ENCODE assay signal across 8 mouse cellular contexts in the genomic region with DNA sequence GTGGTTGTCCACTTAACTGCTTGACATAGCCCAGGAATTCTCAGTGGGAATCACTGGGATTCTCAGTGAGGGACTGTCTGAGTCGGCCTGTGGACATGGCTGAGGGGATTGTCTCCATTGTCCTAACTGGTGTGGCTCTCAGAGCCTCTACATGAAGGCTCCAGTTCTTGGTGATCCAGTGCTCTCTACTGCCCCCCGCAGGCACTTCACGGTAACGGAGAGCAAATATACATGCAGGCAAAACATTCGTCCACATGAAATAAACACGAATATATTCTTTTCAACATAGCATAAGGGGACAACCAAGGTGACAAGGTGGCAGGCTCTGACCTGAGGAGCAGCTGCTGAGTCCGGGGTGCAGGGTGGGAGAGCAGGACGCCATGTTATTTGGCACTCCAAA. TPM values are rescaled to one million over a fixed set of nuclear protein-coding genes. Genes with fewer than 3 reads are reported as not detected.
DNase-seq lines count a peak whose midpoint lies in the region; ATAC-seq and TF ChIP-seq lines count a peak whose summit lies in the region.

No protein-coding gene starts in this region.

- H3K36me3 ChIP-seq in heart, adult 2 months (ENCODE audit: control insufficient read depth, insufficient read depth, low read length): no peaks in the 10 kb centered on the region
- H3K36me3 ChIP-seq in heart, embryonic 12.5 days: no peaks in the 10 kb centered on the region
- no peaks in the 10 kb centered on the region for H3K36me3 ChIP-seq in G1E (replicated peaks)

- no peak for TF ChIP-seq POLR2A in heart, adult 2 months (IDR thresholded peaks at IDR 0.05; ENCODE audit: insufficient read depth, low read depth, low read length)
- TF ChIP-seq POLR2A in lung, adult 2 months (IDR thresholded peaks at IDR 0.05; ENCODE audit: borderline replicate concordance, extremely low read depth, low read depth, low read length): no peak

- H3K4me3 ChIP-seq in heart, adult 2 months: no peak overlapping the region
- H3K4me3 ChIP-seq in heart, embryonic 12.5 days: no peak overlapping the region
- H3K4me3 ChIP-seq in G1E (ENCODE audit: low read depth, low read length): no peak overlapping the region; the same call in 1 of the 2 replicates
- H3K4me3 ChIP-seq in lung, adult 2 months (replicated peaks; ENCODE audit: extremely low read depth, low read depth, low read length): no peak overlapping the region

- H3K4me2 ChIP-seq in heart, embryonic 12.5 days: no peak overlapping the region

- no peak overlapping the region for H3K27ac ChIP-seq in heart, adult 2 months
- no peak overlapping the region for H3K27ac ChIP-seq in heart, embryonic 12.5 days (ENCODE audit: poor library complexity, severe bottlenecking)

- H3K4me1 ChIP-seq in heart, adult 2 months (ENCODE audit: control insufficient read depth, insufficient read depth, low read length): no peaks in the 10 kb centered on the region; the same call in none of the 2 replicates
- peaks cover 10% of the 10 kb centered on the region for H3K4me1 ChIP-seq in heart, embryonic 12.5 days (replicated peaks)
- H3K4me1 ChIP-seq in G1E (ENCODE audit: insufficient read depth, low read depth, low read length): peaks cover 2% of the 10 kb centered on the region; the same call in 1 of the 2 replicates
- no peaks in the 10 kb centered on the region for H3K4me1 ChIP-seq in lung, adult 2 months (ENCODE audit: control insufficient read depth, insufficient read depth, low read length)

- H3K9ac ChIP-seq in heart, adult 2 months (ENCODE audit: low read depth, low read length): no peak overlapping the region
- no peak overlapping the region for H3K9ac ChIP-seq in heart, embryonic 12.5 days

- no peaks in the 10 kb centered on the region for H3K9me3 ChIP-seq in heart, embryonic 12.5 days (replicated peaks)
- no peaks in the 10 kb centered on the region for H3K9me3 ChIP-seq in G1E (replicated peaks)

- intact Hi-C loops in heart, adult 2 months (cut with DNase I): loop anchor here (1.0 kb wide), 1 partner anchor 167 kb away; no protein-coding TSS in a partner anchor

- 46% methylated on average over 8 of the region's 8 CpGs for WGBS in heart, adult 2 months
- WGBS in heart, embryonic 12.5 days: 33% methylated on average over 8 of the region's 8 CpGs
- WGBS in lung, adult 2 months: 41% methylated on average over 8 of the region's 8 CpGs

- ATAC-seq in heart, embryonic 12.5 days (ENCODE audit: insufficient number of reproducible peaks, low FRiP score): no peak
- no peak for ATAC-seq in G1E (ENCODE audit: extremely low read depth, insufficient number of reproducible peaks, low FRiP score, poor library complexity, severe bottlenecking)
- ATAC-seq in activated CD4-positive, CD25-positive, alpha-beta regulatory T cell, adult 4 months: no peak

- TF ChIP-seq EP300 in heart, adult 2 months (IDR thresholded peaks at IDR 0.05; ENCODE audit: insufficient read depth, low read depth, low read length): no peak

- no peaks in the 10 kb centered on the region for H3K79me2 ChIP-seq in heart, adult 2 months (replicated peaks; ENCODE audit: control insufficient read depth, insufficient read depth, low read length)

- DNase-seq in heart, adult 2 months: peak in 1 of 2 experiments; percentile 60
- DNase-seq in 3134 (ENCODE audit: extremely low read depth, insufficient read length, low spot score): peak; percentile 20
- DNase-seq in G1E (ENCODE audit: low spot score): peak; percentile 41
- peak; percentile 11 for DNase-seq in embryo, embryonic 11.5 days (ENCODE audit: low read depth, low spot score)
- peak; percentile 46 for DNase-seq in lung, adult 2 months
- DNase-seq in testis, postnatal 10 days (ENCODE audit: low spot score): peak; percentile 70

- TF ChIP-seq CTCF in heart, adult 2 months (IDR thresholded peaks at IDR 0.05): peak; percentile 75
- TF ChIP-seq CTCF in G1E (IDR thresholded peaks at IDR 0.05; ENCODE audit: low read depth, low read length): peak; percentile 66
- peak; percentile 77 for TF ChIP-seq CTCF in lung, adult 2 months (IDR thresholded peaks at IDR 0.05; ENCODE audit: insufficient read depth, low read length)

- no peaks in the 10 kb centered on the region for H3K27me3 ChIP-seq in heart, adult 2 months (ENCODE audit: control insufficient read depth, insufficient read depth, low read length)
- no peaks in the 10 kb centered on the region for H3K27me3 ChIP-seq in heart, embryonic 12.5 days (replicated peaks)
- peaks cover 8% of the 10 kb centered on the region; the same call in 1 of the 2 replicates for H3K27me3 ChIP-seq in G1E (ENCODE audit: insufficient read depth, low read length)

RNA-seq across cellular contexts. Expression of a gene that starts 17.5 kb away (rescaled TPM):
- under 1 TPM in 1 of 2 experiments, not detected in 1; 0.18 TPM for total RNA-seq in heart, adult 2 months (2021)
- polyA plus RNA-seq in heart, adult 2 months (2012; rRNA removed): 0.03 and 0.37 TPM in 2 replicates
- polyA plus RNA-seq in heart, embryonic 12.5 days (2016; fragmentation: Nextera tagmentation; extraction: Ambion mirVana): 0.36 and 0.69 TPM in 2 replicates
- not detected in 2 replicates for total RNA-seq in G1E (2014; fragmentation: Nextera tagmentation)
- 0.05 and 0.17 TPM in 2 replicates for total RNA-seq in G1E (2017)
- polyA plus RNA-seq in G1E (2012): not detected in 2 replicates
- polyA plus RNA-seq in lung, adult 2 months (2012; rRNA removed): 8.7 and 20.2 TPM in 2 replicates
- polyA plus RNA-seq in activated CD4-positive, CD25-positive, alpha-beta regulatory T cell, adult 4 months (2017; shearing (Covaris generic)): not detected

RNA-seq across cellular contexts. Expression of a gene that starts 57.1 kb away (rescaled TPM):
- total RNA-seq in heart, adult 2 months (2021): 10 to 100 TPM; 62.8 to 67.7 TPM
- polyA plus RNA-seq in heart, adult 2 months (2012; rRNA removed): 56.1 and 83.0 TPM in 2 replicates
- polyA plus RNA-seq in heart, embryonic 12.5 days (2016; fragmentation: Nextera tagmentation; extraction: Ambion mirVana): 258 and 263 TPM in 2 replicates
- total RNA-seq in G1E (2014; fragmentation: Nextera tagmentation) (80.1 and 88.6 TPM in 2 replicates), G1E (2017) (151 and 187 TPM in 2 replicates)
- 12.3 and 17.1 TPM in 2 replicates for polyA plus RNA-seq in G1E (2012)
- polyA plus RNA-seq in lung, adult 2 months (2012; rRNA removed): 47.8 and 56.4 TPM in 2 replicates
- polyA plus RNA-seq in activated CD4-positive, CD25-positive, alpha-beta regulatory T cell, adult 4 months (2017; shearing (Covaris generic)): 100 to 1,000 TPM; 132 to 161 TPM
